Mouse (Mus musculus) liver, adult 2 months (tissue): ENCODE data around the gene Gm17482. TPM values are rescaled to one million over a fixed set of nuclear protein-coding genes. Genes with fewer than 3 reads are reported as not detected.
A peak's percentile ranks its signal among the peaks of the same experiment; 100 is the strongest.

Source experiments
- DNase-seq: peaks from one replicate; pipeline ENCODE4 v3.0.0-alpha.2; 2011; ENCODE audit warnings: low read depth, low spot score; ENCODE audit errors: extremely low read depth
- H3K27ac ChIP-seq: fragments of 200-500 bp; replicated peaks from 2 replicates; pipeline ENCODE4 v1.5.1; 2012; ENCODE audit warnings: low read depth, mild to moderate bottlenecking, control low read depth, inconsistent platforms, low read length; ENCODE audit not compliant: insufficient read depth
- H3K27me3 ChIP-seq: fragments of 200-500 bp; 2 replicates; pipeline ENCODE4 v1.6.1; 2012; ENCODE audit warnings: mild to moderate bottlenecking, moderate library complexity, low read length, inconsistent platforms; ENCODE audit not compliant: control insufficient read depth, insufficient read depth
- H3K36me3 ChIP-seq: fragments of 200-500 bp; 2 replicates; pipeline ENCODE4 v1.6.1; 2012; ENCODE audit warnings: low read length, inconsistent platforms; ENCODE audit not compliant: control insufficient read depth, insufficient read depth
- H3K4me1 ChIP-seq: fragments of 200-500 bp; 2 replicates; pipeline ENCODE4 v1.6.1; 2011; ENCODE audit warnings: low read length; ENCODE audit not compliant: control insufficient read depth, insufficient read depth
- H3K4me3 ChIP-seq: fragments of 200-500 bp; 2 replicates; pipeline ENCODE4 v1.5.1; 2011; ENCODE audit warnings: low read depth, mild to moderate bottlenecking, control low read depth, low read length, moderate library complexity; ENCODE audit not compliant: insufficient read depth
- H3K79me2 ChIP-seq: fragments of 200-500 bp; 2 replicates; pipeline ENCODE4 v1.6.1; 2012; ENCODE audit warnings: inconsistent platforms, mild to moderate bottlenecking, low read length, moderate library complexity; ENCODE audit not compliant: control insufficient read depth, insufficient read depth
- H3K9ac ChIP-seq: fragments of 200-500 bp; 2 replicates; pipeline ENCODE4 v1.6.1; 2012; ENCODE audit warnings: low read depth, mild to moderate bottlenecking, control low read depth, inconsistent platforms, low read length
- CTCF ChIP-seq: fragments of 200-500 bp; IDR thresholded peaks from 2 replicates; pipeline ENCODE4 v1.5.1; 2011; ENCODE audit warnings: low read depth, low read length, control low read depth
- POLR2A ChIP-seq: fragments of 200-500 bp; IDR thresholded peaks from 2 replicates; pipeline ENCODE4 v1.6.1; 2011; ENCODE audit warnings: low read length, control low read depth; ENCODE audit not compliant: insufficient read depth; ENCODE audit errors: extremely low read depth
- WGBS: fragments of 180-500 bp; shearing (Covaris S2); methylation state at CpG from one replicate; pipeline ENCODE4 v1.1.7; 2018; 5-methylcytosine and 5-hydroxymethylcytosine counted together
- polyA plus RNA-seq: library from polyadenylated mRNA; depleted of rRNA; stranded (reverse); fragments of >200 nt; gene quantifications from 2 replicates; pipeline ENCODE4 v1.2.3, GENCODE M21; 2012; rRNA removed
- total RNA-seq: library from RNA; depleted of rRNA; stranded (reverse); fragments of >200 nt; gene quantifications from 2 replicates; pipeline ENCODE4 v1.2.3, GENCODE M21; 2014; rRNA removed

Gene Gm17482
- total RNA-seq (not detected in 2 replicates), polyA plus RNA-seq (not detected in 2 replicates)

DNA sequence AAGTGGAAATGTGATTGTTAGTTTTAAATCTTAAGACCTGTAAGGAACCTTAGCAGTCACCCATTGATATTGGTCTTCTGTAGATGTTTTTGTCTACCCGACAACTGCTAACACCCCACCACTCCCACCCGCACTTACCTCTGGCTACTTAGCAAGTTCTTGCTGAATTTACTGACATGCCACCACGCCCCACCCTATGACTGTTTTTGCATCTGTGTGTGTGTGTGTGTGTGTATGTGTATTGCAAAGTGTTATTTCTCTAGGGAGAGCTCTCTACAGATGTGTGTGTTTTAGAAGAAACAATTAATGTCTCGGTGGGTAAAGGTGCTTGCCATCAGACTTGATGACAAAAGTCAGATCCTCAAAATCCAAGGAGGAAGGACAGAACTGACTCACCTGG lies at the start of gene Gm17482:
TSS of gene Gm17482 (plus strand) at position 301 of the 400 bp plus-strand sequence.
- Histone ChIP-seq H3K27me3 (no peaks in the 10 kb centered on the region), H3K36me3 (no peaks in the 10 kb centered on the region), H3K79me2 (no peaks in the 10 kb centered on the region), H3K9ac (no peak within 1 kb of the TSS), H3K4me3 (no peak within 1 kb of the TSS), H3K27ac (no peak within 1 kb of the TSS), H3K4me1 (no peaks in the 10 kb centered on the region)
- 80% methylated on average over 4 of the region's 4 CpGs for WGBS
- no peak for DNase-seq
- no peak for TF ChIP-seq POLR2A
- no peak for TF ChIP-seq CTCF

DNA sequence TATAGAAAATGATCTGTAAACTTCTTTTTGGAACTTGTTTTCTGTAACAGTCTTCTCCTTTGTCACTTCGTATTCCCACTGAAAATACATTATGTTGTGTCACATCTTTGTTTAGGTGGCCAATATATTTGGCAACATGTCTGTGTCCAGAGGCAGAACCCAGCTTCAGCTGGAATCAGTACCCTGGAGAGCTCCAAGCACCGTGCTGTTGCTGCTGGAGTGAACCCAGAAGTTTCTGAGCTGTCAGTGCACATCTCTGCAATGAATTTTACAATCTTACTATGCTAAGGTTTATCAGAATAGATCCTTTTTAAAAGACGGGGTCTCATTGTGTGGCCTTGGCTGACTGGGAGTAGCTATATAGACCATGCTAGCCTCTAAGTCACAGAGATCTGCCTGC lies 48.3 kb upstream of the Gm17482 start:
- WGBS, result 30% methylated on average over 3 of the region's 3 CpGs
- H3K4me3 ChIP-seq, result no peak overlapping the region
- no peak for TF ChIP-seq CTCF
- no peak for TF ChIP-seq POLR2A
- no peak overlapping the region for H3K27ac ChIP-seq
- no peaks in the 10 kb centered on the region for H3K36me3 ChIP-seq
- no peaks in the 10 kb centered on the region for H3K27me3 ChIP-seq
- DNase-seq, result peak; percentile 6
- H3K79me2 ChIP-seq, result no peaks in the 10 kb centered on the region
- no peaks in the 10 kb centered on the region for H3K4me1 ChIP-seq
- H3K9ac ChIP-seq, result no peak overlapping the region

DNA sequence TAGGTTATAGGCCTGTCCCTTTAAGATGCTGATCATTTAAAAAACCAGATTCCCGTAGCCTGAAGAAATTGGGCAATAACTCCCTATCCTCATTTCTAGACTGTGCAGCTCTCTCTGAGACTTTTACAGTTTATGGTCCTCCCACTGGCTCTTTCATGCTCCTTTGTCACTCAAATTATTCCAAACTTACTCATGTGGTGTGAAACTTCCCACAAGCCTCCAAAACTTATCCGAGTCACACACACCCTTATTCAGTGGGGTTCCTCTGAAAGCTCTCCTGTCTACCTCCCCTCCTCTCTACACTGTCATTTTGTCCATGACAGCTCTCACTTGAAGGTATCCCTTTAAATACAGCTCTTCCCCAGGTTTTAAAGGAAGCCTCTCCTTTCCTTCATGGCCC lies 46.0 kb upstream of the Gm17482 start:
- no peaks in the 10 kb centered on the region for H3K4me1 ChIP-seq
- no peak for TF ChIP-seq POLR2A
- no peak for TF ChIP-seq CTCF
- no peak overlapping the region for H3K27ac ChIP-seq
- no peak overlapping the region for H3K9ac ChIP-seq
- no peaks in the 10 kb centered on the region for H3K27me3 ChIP-seq
- DNase-seq, result no peak
- no peaks in the 10 kb centered on the region for H3K79me2 ChIP-seq
- WGBS, result 80% methylated on average over 2 of the region's 2 CpGs
- no peak overlapping the region for H3K4me3 ChIP-seq
- no peaks in the 10 kb centered on the region for H3K36me3 ChIP-seq

DNA sequence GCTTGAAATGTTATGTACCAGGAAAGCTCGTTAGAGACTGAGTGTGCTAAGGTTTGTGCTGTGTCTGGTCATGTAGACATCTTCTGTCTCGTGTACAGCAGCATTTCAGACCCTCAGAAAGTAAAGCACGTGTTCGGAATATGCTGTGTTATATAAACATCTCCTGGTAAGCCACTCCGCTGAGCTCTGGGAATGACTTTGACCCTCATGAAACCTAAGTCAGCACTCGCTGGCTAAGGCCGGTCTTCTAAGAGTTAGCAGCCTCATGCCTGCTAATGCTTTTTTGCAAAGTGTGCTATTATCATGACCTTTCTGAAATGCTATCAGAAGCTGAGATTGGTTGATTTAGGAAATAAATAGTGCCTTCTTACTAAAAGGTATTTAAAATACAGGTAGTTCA lies 36.0 kb upstream of the Gm17482 start:
- no peaks in the 10 kb centered on the region for H3K27me3 ChIP-seq
- H3K79me2 ChIP-seq, result no peaks in the 10 kb centered on the region
- TF ChIP-seq POLR2A (no peak), CTCF (no peak)
- H3K4me1 ChIP-seq, result no peaks in the 10 kb centered on the region
- 71% methylated on average over 7 of the region's 7 CpGs for WGBS
- H3K9ac ChIP-seq, result no peak overlapping the region
- H3K4me3 ChIP-seq, result no peak overlapping the region
- H3K27ac ChIP-seq, result no peak overlapping the region
- H3K36me3 ChIP-seq, result no peaks in the 10 kb centered on the region
- no peak for DNase-seq

DNA sequence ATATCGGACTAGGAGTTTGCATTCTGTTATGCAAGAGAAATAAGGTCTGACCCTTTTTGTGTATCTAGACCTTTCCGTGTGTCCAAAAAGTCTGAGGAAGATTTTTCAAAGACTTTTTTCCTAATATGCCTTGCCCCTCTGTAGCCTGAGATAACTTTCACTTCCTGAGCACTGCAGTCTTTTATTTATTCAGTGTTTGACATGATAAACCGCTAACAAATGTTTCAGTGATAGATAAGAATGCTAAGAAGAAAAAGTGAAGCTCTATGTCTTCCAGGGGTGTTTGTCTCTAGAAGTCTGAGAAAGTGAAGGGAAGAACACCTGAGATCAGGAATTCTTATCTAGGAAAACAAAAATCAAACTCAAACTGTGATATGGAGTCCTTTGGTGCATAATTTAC lies 26.4 kb upstream of the Gm17482 start:
- 53% methylated on average over 3 of the region's 3 CpGs for WGBS
- no peaks in the 10 kb centered on the region for H3K79me2 ChIP-seq

DNA sequence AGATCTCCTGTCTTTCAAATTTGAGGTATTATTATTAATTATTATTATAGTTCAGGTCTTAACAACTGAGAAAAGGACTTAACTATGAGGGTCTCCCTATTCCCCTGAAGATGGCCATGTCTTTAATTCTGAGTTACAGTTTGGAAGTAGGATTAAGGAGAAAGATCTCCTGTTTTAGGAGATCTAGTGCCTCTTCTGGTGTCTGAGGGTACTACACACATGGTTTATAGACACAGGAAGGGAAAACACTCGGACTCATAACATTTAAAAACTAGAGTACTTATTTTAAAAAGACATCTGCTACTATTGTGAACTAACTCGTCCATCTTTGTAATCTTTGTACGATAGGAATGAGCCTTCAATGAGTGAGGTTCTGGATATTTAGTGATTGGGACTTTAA lies 24.1 kb upstream of the Gm17482 start:
- Histone ChIP-seq H3K36me3 (no peaks in the 10 kb centered on the region), H3K4me1 (no peaks in the 10 kb centered on the region), H3K79me2 (no peaks in the 10 kb centered on the region), H3K27me3 (no peaks in the 10 kb centered on the region), H3K9ac (no peak overlapping the region), H3K4me3 (no peak overlapping the region), H3K27ac (no peak overlapping the region)
- 69% methylated on average over 3 of the region's 3 CpGs for WGBS
- TF ChIP-seq POLR2A, result no peak
- TF ChIP-seq CTCF, result no peak
- no peak for DNase-seq

More for the DNA sequence above, 26.4 kb upstream of the Gm17482 start:
- Histone ChIP-seq H3K27ac (no peak overlapping the region), H3K4me3 (no peak overlapping the region), H3K27me3 (no peaks in the 10 kb centered on the region), H3K9ac (no peak overlapping the region), H3K4me1 (no peaks in the 10 kb centered on the region), H3K36me3 (no peaks in the 10 kb centered on the region)
- TF ChIP-seq POLR2A (no peak), CTCF (no peak)
- no peak for DNase-seq
